Mouse (Mus musculus) thymus, postnatal 10 days (tissue): ENCODE data around the gene Hoxb9.

Source experiments
- DNase-seq, 2 experiments: peaks; one replicate each; pipeline ENCODE4 v3.0.0; 2021; ENCODE audit warnings: low spot score in 2 of 2

Hoxb9 gene

DNA sequence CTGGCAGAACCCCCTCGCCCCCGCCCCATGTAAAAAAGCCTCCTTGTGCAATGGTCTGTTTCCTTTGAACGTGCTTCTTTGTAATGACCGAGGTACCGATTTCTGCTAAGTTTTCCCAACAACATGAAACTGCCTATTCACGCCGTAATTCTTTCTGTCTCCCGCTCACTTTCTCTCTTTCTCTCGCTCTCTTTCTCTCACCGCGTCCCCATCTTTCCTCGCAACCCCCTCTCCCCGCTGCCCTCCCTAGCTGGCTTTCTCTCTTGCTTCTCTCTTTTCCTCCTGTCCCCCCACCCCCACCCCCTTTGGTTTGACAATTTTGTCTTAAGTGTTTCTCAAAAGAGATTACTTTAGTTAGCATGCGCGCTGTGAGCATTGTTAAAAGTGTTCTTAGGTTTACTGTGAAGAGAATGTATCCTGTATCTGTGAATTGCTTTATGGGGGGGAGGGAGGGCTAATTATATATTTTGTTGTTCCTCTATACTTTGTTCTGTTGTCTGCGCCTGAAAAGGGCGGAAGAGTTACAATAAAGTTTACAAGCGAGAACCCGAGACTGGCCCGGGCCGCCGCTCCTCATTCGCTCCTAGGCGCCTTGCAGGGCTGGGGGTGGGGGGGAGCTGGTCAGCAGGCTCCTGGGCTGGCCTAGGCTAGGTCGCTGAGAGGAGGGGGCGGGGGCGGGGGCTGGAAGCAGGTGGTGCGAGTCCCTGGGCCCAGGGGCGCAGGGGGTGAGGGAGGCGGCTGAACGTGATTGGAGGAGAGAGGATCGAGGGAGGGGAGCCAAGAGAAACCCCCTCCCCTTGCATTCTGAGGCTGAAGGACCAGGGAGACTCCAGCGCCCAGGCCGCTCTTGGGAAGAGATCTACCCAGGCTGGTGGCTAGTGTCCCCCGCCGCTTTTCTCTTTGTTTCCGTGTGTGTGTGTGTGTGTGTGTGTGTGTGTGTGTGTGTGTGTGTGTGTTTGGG lies 13.8 kb downstream of the Hoxb9 start:
- no peak for DNase-seq

GRCm38 (mm10) chr11:96285771-96286738 lies 14.8 kb downstream of the Hoxb9 start, which contains the start of gene Hoxb7:
Gene Hoxb7, plus strand, starts transcription at chr11:96286623.
- no peak for DNase-seq

DNA sequence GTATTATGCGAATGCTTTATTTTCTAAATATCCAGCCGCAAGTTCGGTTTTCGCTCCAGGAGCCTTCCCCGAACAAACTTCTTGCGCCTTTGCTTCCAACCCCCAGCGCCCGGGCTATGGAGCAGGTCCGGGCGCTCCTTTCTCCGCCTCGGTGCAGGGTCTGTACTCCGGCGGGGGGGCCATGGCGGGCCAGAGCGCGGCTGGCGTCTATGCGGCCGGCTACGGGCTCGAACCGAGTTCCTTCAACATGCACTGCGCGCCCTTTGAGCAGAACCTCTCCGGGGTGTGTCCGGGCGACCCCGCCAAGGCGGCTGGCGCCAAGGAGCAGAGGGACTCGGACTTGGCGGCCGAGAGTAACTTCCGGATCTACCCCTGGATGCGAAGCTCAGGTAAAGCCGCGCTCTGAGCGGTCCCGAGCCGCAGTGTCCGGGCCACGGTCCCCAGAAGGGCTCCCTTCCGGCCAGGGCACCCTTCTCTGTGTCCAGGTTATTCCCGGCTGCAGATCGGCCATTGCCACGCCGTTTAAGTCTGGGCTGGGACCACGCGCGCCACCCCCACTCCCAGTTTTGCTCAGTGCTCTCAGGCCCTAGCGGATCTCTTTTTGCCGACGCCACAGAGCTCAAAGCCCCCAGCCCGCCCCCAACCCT lies 15.6 kb downstream of the Hoxb9 start:
- DNase-seq, result no peak

GRCm38 (mm10) chr11:96287411-96287810 lies 16.2 kb downstream of the Hoxb9 start:
- no peak for DNase-seq

- no peak for DNase-seq
Measured at GRCm38 (mm10) chr11:96288455-96289221, 17.4 kb downstream of the Hoxb9 start.

GRCm38 (mm10) chr11:96289293-96289692 lies 18.0 kb downstream of the Hoxb9 start:
- DNase-seq, result no peak

DNA sequence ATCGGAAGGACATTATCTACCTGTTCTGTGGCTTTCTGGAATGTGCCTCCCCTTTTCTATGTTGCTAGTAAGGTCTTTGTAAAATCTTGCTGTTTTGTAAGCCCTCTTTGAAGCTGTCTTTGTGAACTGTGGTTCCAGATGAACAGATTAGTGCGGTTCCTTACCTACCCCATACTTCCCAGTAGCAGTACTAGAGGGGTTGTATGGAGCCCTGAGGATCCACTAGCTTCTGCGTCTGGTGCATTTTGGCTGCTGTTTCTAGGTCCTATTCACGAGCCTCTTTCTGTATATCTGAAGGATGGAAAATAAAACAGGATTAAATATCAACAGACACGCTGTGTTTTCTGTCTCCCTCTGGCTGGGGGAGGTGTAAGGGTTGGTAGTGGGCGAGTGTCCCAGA lies 18.6 kb downstream of the Hoxb9 start:
- no peak for DNase-seq

GRCm38 (mm10) chr11:96290705-96291355 lies 19.6 kb downstream of the Hoxb9 start:
- DNase-seq, result no peak

DNA sequence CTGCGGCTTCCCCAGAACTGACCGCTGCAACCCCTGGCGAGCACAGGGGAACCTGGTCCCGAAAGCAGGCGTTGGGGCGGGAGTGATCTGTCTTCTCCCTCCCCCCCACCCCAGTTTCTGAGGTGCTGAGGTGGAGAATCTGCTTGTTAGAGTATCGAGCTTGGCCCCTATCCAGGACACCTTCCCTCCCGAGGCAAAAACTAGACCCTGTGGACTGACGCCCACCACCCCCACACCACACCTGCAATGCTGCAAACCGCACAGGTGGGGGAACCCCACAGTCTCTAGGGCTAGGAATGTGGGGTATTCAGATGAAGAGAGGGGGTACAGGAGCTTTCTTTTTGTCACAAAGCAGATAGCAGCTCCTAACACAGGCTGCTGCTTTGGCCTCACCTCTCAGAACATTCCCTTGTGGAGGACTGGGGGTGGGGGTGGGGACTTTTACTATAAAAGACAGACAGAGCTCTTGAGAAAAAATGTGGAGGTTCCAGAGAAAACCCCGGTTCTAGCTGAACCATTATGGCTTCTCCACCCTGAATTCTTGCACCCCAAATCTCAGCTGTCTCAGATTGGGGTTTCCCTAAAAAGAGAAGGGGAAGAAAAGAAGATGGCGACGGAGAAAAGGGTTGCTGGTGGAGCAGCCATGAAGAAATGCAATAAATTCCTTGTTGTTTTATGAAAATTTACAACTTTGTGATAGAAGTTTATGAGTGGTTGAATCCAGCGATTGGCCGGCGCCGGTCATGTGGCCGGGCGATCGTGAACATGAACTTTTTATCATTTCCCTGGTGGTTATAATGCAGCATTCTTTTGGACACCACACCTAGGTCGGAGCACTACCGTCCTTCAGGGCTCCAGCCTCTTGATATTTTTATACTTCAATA lies 20.7 kb downstream of the Hoxb9 start, which contains the start of gene Hoxb6:
TSS of gene Hoxb6 (plus strand) at position 796 of the 884 bp plus-strand sequence.
- no peak for DNase-seq

- no peak for DNase-seq
Measured at GRCm38 (mm10) chr11:96292565-96293301, 21.5 kb downstream of the Hoxb9 start.

GRCm38 (mm10) chr11:96293302-96293921 lies 22.2 kb downstream of the Hoxb9 start:
- no peak for DNase-seq

DNA sequence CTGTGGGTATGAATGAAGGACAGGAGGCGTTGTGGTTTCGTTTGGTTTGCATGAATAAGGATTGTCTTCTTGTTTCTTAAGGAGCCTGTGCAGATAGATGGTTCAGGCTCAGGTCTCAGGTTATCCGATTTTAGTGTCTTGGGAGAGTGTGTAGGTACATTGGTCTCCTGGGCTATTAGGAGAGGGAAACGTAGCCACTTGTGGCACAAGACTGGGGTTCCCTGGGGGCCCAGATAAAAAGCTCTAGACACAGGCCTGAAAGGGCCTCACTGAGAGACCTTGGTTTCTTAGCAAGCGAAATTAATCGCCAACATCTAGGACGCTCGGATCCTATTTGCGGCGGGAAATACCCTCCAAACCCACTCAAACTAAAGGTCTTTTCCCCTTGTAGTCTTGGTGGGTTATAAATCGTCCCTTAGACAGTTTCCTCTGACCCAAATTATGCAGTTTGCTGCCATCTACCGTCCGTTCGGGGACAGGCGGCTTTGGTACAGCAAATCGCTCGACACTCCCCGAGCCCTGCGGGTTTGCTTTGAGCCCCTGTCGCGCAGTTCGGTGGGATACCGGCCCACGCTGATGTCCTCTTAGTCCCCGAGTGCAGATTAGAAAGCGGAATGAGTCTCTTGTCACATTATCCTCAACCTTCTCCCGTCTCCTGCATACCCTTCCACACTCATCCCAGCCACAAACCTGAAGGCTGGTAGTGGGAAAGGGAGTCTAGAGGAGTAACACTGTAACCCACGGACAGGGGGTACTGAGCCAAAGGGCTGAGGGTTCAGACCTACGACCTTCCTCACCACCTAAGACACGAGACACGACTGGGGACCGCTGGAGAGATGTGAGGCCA lies 23.2 kb downstream of the Hoxb9 start:
- peak; percentile 40 to 76 for DNase-seq

- DNase-seq, result no peak
Measured at GRCm38 (mm10) chr11:96295092-96295835, 24.0 kb downstream of the Hoxb9 start.

- DNase-seq, result no peak
Measured at GRCm38 (mm10) chr11:96296997-96297396, 25.7 kb downstream of the Hoxb9 start.

GRCm38 (mm10) chr11:96297428-96297827 lies 26.2 kb downstream of the Hoxb9 start:
- no peak for DNase-seq

- DNase-seq, result no peak
Measured at GRCm38 (mm10) chr11:96297968-96298635, 26.8 kb downstream of the Hoxb9 start.
